Mouse (Mus musculus) myocyte (in vitro differentiated cells): ENCODE measurements around the gene Baiap2.

Experiments used
- CEBPB ChIP-seq: IDR thresholded peaks from 2 replicates; pipeline ENCODE4 v1.6.1; 2011; ENCODE audit warnings: mild to moderate bottlenecking, moderate library complexity; ENCODE audit not compliant: poor library complexity, insufficient read depth, severe bottlenecking
- E2F4 ChIP-seq: IDR thresholded peaks from one replicate; pipeline ENCODE4 v1.6.1; 2011; ENCODE audit warnings: mild to moderate bottlenecking, control low read depth, moderate library complexity; ENCODE audit not compliant: insufficient read depth
- MAX ChIP-seq: IDR thresholded peaks from one replicate; pipeline ENCODE4 v1.6.1; 2011; ENCODE audit warnings: low read depth, mild to moderate bottlenecking, control low read depth
- MYOD1 ChIP-seq, 3 experiments: IDR thresholded peaks; one replicate each; pipeline ENCODE4 v1.6.1; 2011; ENCODE audit warnings: control low read depth in 2 of 3, low read depth in 2 of 3, mild to moderate bottlenecking in 2 of 3, moderate library complexity in 1 of 3; ENCODE audit not compliant: insufficient read length in 2 of 3, control insufficient read depth in 1 of 3
- MYOG ChIP-seq, 3 experiments: IDR thresholded peaks; one replicate each; pipeline ENCODE4 v1.6.1; 2011; ENCODE audit warnings: control low read depth in 2 of 3, low read depth in 2 of 3, mild to moderate bottlenecking in 2 of 3; ENCODE audit not compliant: insufficient read length in 2 of 3, control insufficient read depth in 1 of 3, insufficient read depth in 1 of 3
- POLR2A ChIP-seq: IDR thresholded peaks from one replicate; pipeline ENCODE4 v1.6.1; 2011; ENCODE audit warnings: low read depth, mild to moderate bottlenecking, control low read depth, moderate library complexity; ENCODE audit not compliant: insufficient read length
- POLR2AphosphoS2 ChIP-seq: IDR thresholded peaks from one replicate; pipeline ENCODE4 v1.6.1; 2011; ENCODE audit warnings: low read depth, control low read depth; ENCODE audit not compliant: insufficient read length
- REST ChIP-seq: IDR thresholded peaks from one replicate; pipeline ENCODE4 v1.6.1; 2011; ENCODE audit warnings: mild to moderate bottlenecking, control low read depth, moderate library complexity; ENCODE audit not compliant: insufficient read depth, insufficient read length
- SRF ChIP-seq: IDR thresholded peaks from one replicate; pipeline ENCODE4 v1.6.1; 2011; ENCODE audit warnings: low read depth; ENCODE audit not compliant: control insufficient read depth, insufficient read length
- TCF3 ChIP-seq: IDR thresholded peaks from one replicate; pipeline ENCODE4 v1.6.1; 2011; ENCODE audit warnings: low read depth, control low read depth; ENCODE audit not compliant: insufficient read length
- USF1 ChIP-seq: IDR thresholded peaks from one replicate; pipeline ENCODE4 v1.6.1; 2011; ENCODE audit warnings: low read depth, mild to moderate bottlenecking, control low read depth, moderate library complexity

- TF ChIP-seq SRF: no peak
- TF ChIP-seq CEBPB: no peak
- no peak for TF ChIP-seq POLR2AphosphoS2
- no peak for TF ChIP-seq POLR2A
- TF ChIP-seq MYOG (IDR thresholded peaks at IDR 0.05; ENCODE audit: control insufficient read depth in 1 of 3, insufficient read depth in 1 of 3, insufficient read length in 2 of 3, low read depth in 2 of 3): no peak
- TF ChIP-seq MYOD1 (IDR thresholded peaks at IDR 0.05; ENCODE audit: control insufficient read depth in 1 of 3, insufficient read length in 2 of 3, low read depth in 2 of 3): peak in 1 of 3 experiments; percentile 2
- TF ChIP-seq TCF3: no peak
- TF ChIP-seq USF1: no peak
- TF ChIP-seq MAX: no peak
- no peak for TF ChIP-seq REST
- TF ChIP-seq E2F4: no peak
Observed at GRCm38 (mm10) chr11:119934773-119935172, 7.8 kb upstream of the Baiap2 start.
